18 mouse cellular contexts compared by ENCODE assay signal in genomic region chr7:75955671-75956070, GRCm38 (mm10).
DNase-seq lines count a peak whose midpoint lies in the region; ATAC-seq and TF ChIP-seq lines count a peak whose summit lies in the region.
"Had no signal": no experiment of that assay in that cellular context is flagged by ENCODE, and none has a peak within 500 bp of the region (broad histone marks: within the 10 kb centered on the region; RNA-seq: fewer than 3 reads in every experiment).

No protein-coding gene starts in this region.

- H3K9ac ChIP-seq in hindbrain, embryonic 15.5 days: no peak overlapping the region
- no peak overlapping the region for H3K9ac ChIP-seq in hindbrain, embryonic 13.5 days
- no peak overlapping the region for H3K9ac ChIP-seq in embryonic facial prominence, embryonic 15.5 days
- H3K9ac ChIP-seq in hindbrain, postnatal 0 days (replicated peaks; ENCODE audit: low read length): no peak overlapping the region
- H3K9ac ChIP-seq: embryonic facial prominence, embryonic 12.5 days; heart, embryonic 15.5 days; liver, embryonic 14.5 days; neural tube, embryonic 12.5 days had no signal

- no peak overlapping the region for H3K27ac ChIP-seq in hindbrain, embryonic 15.5 days (replicated peaks)
- no peak overlapping the region for H3K27ac ChIP-seq in hindbrain, embryonic 13.5 days
- no peak overlapping the region for H3K27ac ChIP-seq in embryonic facial prominence, embryonic 15.5 days (replicated peaks)
- no peak overlapping the region for H3K27ac ChIP-seq in hindbrain, postnatal 0 days
- H3K27ac ChIP-seq: embryonic facial prominence, embryonic 12.5 days; heart, embryonic 15.5 days; liver, embryonic 14.5 days; neural tube, embryonic 12.5 days; stomach, postnatal 0 days had no signal

- no peaks in the 10 kb centered on the region for H3K27me3 ChIP-seq in hindbrain, embryonic 15.5 days
- H3K27me3 ChIP-seq in hindbrain, embryonic 13.5 days: no peaks in the 10 kb centered on the region
- no peaks in the 10 kb centered on the region for H3K27me3 ChIP-seq in embryonic facial prominence, embryonic 15.5 days
- no peaks in the 10 kb centered on the region for H3K27me3 ChIP-seq in hindbrain, postnatal 0 days (ENCODE audit: insufficient read depth, low read length)
- H3K27me3 ChIP-seq: embryonic facial prominence, embryonic 12.5 days; heart, embryonic 15.5 days; neural tube, embryonic 12.5 days had no signal

- no peak for TF ChIP-seq CTCF in hindbrain, postnatal 0 days (IDR thresholded peaks at IDR 0.05; ENCODE audit: low read depth)

- H3K36me3 ChIP-seq in hindbrain, embryonic 15.5 days: no peaks in the 10 kb centered on the region
- H3K36me3 ChIP-seq in hindbrain, embryonic 13.5 days: no peaks in the 10 kb centered on the region
- no peaks in the 10 kb centered on the region for H3K36me3 ChIP-seq in embryonic facial prominence, embryonic 15.5 days
- no peaks in the 10 kb centered on the region for H3K36me3 ChIP-seq in hindbrain, postnatal 0 days (ENCODE audit: insufficient read depth, low read length)
- H3K36me3 ChIP-seq: embryonic facial prominence, embryonic 12.5 days; heart, embryonic 15.5 days; neural tube, embryonic 12.5 days had no signal

- WGBS in hindbrain, embryonic 15.5 days: 63% methylated on average over 9 of the region's 9 CpGs
- 69% methylated on average over 9 of the region's 9 CpGs for WGBS in hindbrain, embryonic 13.5 days
- WGBS in embryonic facial prominence, embryonic 15.5 days: 66% methylated on average over 9 of the region's 9 CpGs
- 49% methylated on average over 9 of the region's 9 CpGs for WGBS in hindbrain, postnatal 0 days

- no peaks in the 10 kb centered on the region; the same call in 1 of the 2 replicates for H3K4me1 ChIP-seq in hindbrain, embryonic 15.5 days (replicated peaks)
- peaks cover 4% of the 10 kb centered on the region; the same call in 1 of the 2 replicates for H3K4me1 ChIP-seq in hindbrain, embryonic 13.5 days (replicated peaks)
- H3K4me1 ChIP-seq in embryonic facial prominence, embryonic 15.5 days: no peaks in the 10 kb centered on the region
- H3K4me1 ChIP-seq in hindbrain, postnatal 0 days (ENCODE audit: insufficient read depth, low read length): no peaks in the 10 kb centered on the region
- H3K4me1 ChIP-seq: embryonic facial prominence, embryonic 12.5 days; heart, embryonic 15.5 days; neural tube, embryonic 12.5 days had no signal

- DNase-seq in cerebellum, postnatal 10 days: peak; percentile 65 to 79
- DNase-seq in cerebellum, adult 11-12 months: no peak
- peak; percentile 70 for DNase-seq in hindbrain, postnatal 0 days (ENCODE audit: low spot score)
- DNase-seq in thymus, postnatal 0 days (ENCODE audit: low spot score): no peak
- no peak for DNase-seq in kidney, postnatal 10 days
- DNase-seq: cerebellum, postnatal 36 days; kidney, adult 18-20 months; kidney, postnatal 14 days; right cerebral cortex, postnatal 25 days had no signal

- H3K4me3 ChIP-seq in hindbrain, embryonic 15.5 days: no peak overlapping the region
- no peak overlapping the region for H3K4me3 ChIP-seq in hindbrain, embryonic 13.5 days
- H3K4me3 ChIP-seq in embryonic facial prominence, embryonic 15.5 days (replicated peaks): no peak overlapping the region
- no peak overlapping the region for H3K4me3 ChIP-seq in hindbrain, postnatal 0 days (ENCODE audit: low read length)
- H3K4me3 ChIP-seq: embryonic facial prominence, embryonic 12.5 days; heart, embryonic 15.5 days; neural tube, embryonic 12.5 days had no signal

- H3K9me3 ChIP-seq in hindbrain, embryonic 15.5 days: no peaks in the 10 kb centered on the region
- no peaks in the 10 kb centered on the region for H3K9me3 ChIP-seq in hindbrain, embryonic 13.5 days
- H3K9me3 ChIP-seq in embryonic facial prominence, embryonic 15.5 days (replicated peaks): no peaks in the 10 kb centered on the region
- no peaks in the 10 kb centered on the region for H3K9me3 ChIP-seq in hindbrain, postnatal 0 days (ENCODE audit: low read length)
- H3K9me3 ChIP-seq: embryonic facial prominence, embryonic 12.5 days; heart, embryonic 15.5 days; neural tube, embryonic 12.5 days had no signal

- no peak overlapping the region for H3K4me2 ChIP-seq in hindbrain, embryonic 15.5 days
- no peak overlapping the region for H3K4me2 ChIP-seq in hindbrain, embryonic 13.5 days
- H3K4me2 ChIP-seq in embryonic facial prominence, embryonic 15.5 days (replicated peaks): no peak overlapping the region
- no peak overlapping the region for H3K4me2 ChIP-seq in hindbrain, postnatal 0 days (ENCODE audit: low read depth, low read length)
- H3K4me2 ChIP-seq: embryonic facial prominence, embryonic 12.5 days; heart, embryonic 15.5 days; neural tube, embryonic 12.5 days had no signal

- peak; percentile 83 for ATAC-seq in hindbrain, embryonic 15.5 days (ENCODE audit: low FRiP score, low read depth)
- ATAC-seq in hindbrain, embryonic 13.5 days (ENCODE audit: low FRiP score): no peak
- ATAC-seq in embryonic facial prominence, embryonic 15.5 days (ENCODE audit: insufficient number of reproducible peaks, low FRiP score, low TSS enrichment, low read depth): peak; percentile 88
- peak; percentile 74 for ATAC-seq in hindbrain, postnatal 0 days
- ATAC-seq: midbrain, embryonic 16.5 days had no signal

Comparison
In these comparisons a context has a peak if more than half of its experiments do, and no peak if none do; other contexts are left out.
1. DNase-seq: peak in cerebellum, postnatal 10 days (2 of 2) and hindbrain, postnatal 0 days (single experiment); none in cerebellum, adult 11-12 months (single experiment), thymus, postnatal 0 days (single experiment) and kidney, postnatal 10 days (single experiment).